Mouse (Mus musculus): ENCODE results near the gene Wasf3.

Gene Wasf3

DNA sequence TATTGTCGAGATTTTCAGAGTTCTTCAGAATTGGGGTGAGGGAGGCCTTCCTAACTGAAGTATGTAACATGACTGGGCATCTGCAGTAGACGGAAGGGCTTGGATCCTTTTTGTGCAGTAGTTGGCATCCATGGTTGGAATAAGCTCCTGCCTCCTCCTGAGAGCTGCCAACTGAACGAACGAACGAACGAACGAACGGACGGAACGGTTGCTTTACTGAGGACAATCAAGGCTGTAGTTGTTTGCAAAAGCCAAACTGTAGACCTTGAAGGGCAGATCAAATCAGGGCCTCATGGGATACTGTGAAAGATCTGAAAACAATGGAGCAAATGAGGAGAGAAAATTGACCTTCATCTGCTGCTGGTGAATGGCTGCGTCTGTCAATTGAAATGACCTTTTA lies 17.5 kb downstream of the Wasf3 start:
- DNase-seq, result no peak

DNA sequence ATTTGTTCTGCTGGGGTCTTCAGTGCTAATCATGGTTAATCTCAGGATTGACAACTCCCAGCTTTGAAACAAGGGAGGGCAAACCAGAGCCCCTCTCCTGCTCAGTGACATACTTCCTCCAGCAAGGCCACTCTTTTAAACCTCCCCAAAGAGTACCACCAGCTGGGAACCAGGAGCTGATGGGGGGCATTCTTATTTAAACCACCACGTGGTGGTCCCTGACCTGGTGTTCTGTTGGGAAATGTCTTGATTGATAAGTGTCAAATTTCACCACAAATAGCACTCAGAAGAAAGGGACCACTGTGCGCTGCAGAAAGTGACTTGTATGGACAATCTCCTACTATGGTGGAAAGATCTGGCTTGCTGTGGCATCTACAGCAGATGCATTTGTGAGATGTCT lies 19.1 kb downstream of the Wasf3 start:
- no peak for DNase-seq

DNA sequence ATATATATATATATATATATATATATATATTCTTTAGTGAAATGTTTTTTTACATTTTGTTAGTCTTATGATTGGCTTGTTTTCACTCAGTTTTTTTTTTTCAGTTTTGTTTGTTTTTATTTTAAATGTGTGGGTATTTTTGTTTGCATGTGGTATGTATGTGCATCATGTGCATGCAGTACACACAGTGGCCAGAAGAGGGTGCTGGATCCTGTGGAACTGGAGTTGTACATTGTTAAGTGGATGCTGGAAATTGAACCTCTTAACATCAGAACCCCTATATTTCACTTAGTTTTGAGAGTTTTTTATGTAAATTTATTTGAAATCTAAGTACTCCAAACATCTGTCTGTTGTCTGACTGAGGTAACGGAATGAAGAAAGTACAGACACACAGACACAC lies 21.3 kb downstream of the Wasf3 start:
- DNase-seq, result no peak

DNA sequence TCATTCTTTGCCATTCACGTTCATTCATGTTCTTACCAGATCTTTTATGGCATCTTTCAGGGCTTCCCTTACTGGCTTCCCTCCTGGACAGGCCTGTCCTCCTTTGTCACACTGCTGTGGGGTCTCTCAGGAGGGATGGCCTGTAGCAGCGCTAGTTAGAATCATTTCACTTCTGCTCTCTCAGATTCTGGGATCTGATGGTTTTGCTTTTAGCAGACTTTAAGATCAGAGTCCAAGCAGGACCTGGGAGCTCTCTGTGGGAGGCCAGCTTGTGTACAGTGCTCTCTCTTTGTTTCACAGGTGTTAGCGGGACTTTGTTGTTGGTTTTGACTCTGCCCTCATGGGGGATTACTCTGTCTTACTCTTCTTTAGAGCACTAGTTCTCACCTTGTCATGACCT lies 23.0 kb downstream of the Wasf3 start:
- DNase-seq, result no peak

DNA sequence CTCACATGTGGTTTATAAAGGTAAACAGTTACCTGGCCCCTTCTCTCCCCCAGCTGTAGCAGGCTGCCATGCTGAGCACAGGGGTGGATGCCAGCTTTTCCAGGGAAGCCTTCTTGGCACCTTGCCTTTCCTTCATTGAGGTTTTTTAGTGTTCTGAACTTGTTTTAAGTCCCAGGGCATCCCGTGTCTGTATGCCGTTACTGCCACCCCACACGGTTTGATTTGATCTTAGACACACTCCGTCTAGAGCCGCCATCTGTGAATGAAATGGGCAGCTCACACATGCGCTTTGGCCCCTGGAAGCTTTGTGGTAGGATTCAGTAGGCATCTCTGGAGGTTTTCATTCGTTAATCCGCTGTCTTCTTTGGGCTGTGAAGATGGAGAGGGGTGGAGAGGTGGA lies 23.8 kb downstream of the Wasf3 start:
- no peak for DNase-seq

DNA sequence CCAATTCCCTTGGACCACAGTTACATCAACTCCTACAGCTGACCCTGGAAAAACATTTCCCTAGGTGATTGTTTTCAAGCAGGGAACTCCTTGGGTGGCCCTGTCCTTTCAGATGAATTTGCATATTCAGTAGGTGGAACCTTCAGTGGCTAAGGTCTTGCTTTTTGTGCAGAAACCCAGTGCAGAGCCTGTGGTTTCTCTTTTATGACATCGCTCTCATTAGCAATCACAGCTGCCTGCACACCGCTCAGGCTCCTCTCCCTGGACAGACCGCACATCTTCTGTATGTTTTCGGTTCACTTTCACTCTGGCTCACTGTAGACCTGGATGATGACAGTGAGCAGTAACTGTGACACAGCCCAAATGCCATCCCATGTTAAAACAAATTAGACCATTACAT lies 26.0 kb downstream of the Wasf3 start:
- no peak for DNase-seq

DNA sequence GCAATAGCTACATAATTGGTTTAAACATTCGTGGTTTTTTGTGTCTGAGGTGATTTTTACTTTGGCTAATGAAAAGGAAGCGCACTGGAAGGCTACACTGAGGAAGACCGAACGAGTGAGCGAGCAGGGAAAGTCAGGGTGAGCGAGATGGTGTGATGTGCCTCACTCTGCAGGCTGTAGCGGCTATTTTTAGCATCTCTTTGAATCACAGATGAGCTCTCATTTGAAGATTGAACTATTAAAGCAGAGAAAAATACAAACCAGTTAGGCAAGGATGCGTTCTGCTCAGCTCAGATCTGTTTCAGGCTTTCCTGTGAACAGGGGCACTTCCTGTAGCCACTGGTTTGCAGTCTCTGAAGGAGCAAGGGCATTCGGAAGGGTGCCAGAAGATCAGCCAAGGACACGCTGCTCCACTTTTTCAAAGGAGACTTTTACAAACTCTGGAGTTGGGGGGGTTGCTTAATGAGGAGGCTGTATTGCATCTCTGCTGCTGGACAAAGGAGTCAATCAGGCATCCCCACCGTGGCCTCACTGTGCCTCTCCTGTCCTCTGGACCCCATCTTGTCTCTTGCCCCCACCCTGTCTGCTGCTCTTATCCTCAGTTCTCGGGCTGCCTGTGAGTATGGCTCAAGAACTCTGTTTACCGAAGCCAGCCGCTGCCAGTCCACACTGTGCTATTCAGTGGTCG lies 28.1 kb downstream of the Wasf3 start:
- no peak for DNase-seq

DNA sequence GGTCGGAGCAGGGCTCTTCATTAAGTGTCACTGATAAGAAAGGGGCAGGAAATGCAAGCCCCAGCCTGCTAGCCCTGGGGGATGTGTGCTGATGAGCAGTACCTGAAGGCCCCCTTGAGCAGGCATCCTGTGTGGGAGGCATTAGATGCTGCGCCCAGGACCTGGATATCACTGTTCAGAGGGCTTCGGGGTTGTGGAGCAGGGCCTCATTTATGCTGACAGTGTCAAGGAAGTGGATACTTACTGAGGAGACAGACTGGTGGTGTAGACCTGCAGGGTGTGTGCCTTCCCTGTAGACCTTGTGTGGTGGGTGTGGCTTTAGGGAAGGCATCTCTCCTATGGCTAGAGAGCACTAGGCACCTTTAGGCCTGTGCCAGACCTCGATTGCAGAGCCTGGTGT lies 29.8 kb downstream of the Wasf3 start:
- DNase-seq, result no peak

DNA sequence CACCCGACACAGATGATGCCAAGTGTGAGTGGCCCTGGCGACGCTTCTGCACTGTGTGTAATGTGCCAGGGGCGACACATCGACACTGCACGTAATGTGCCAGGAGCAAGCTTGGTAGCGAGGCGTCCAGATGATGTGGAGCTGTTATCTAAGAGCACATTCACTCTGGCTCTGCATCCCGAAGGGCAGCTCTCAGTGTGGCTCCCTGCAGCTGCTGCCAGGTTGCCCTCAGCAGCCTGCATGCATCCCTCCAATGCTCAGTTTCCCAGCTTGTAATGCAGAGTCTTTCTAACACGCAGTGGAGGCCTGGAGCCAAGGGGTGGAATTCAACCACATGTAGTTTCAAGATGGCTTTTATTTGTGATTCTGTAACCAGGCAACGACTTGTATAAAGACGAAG lies 30.4 kb downstream of the Wasf3 start:
- DNase-seq, result no peak

DNA sequence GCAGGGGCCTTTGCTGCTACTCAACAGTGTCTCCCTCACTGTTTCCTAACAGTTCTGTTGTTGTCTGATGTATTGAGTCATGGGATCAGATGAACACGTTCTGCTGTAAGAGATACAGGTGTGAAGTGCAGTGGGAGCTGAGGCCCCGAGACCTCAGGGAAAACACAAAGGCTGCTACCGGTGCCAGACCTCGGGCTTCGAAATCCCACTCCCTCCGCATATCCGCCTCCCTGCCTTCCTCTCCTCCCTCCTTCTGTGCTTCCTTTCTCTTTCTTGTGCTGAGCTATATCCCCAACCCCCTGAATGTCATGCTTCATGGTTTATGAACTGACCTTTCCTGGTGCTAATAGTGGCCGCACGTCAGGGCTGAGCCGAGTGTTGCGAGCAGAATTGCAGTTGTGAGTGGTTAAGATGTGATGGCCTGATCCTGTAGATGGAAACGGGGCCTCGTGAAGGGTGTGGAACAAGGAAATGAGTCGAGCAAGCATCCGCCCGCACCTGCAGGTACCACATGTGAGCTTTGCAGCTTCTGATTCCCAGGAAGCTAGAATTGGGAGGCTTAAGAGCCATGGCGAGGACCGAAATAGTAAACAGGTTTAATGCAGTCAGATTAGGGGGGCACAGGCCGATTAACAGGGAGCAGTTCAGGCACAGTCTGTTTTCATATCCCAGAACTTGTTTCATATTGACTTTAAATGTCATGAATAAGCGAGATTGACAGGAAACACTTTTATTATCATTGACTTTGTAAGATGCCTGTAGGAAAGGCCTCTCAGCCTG lies 31.7 kb downstream of the Wasf3 start:
- DNase-seq, result no peak

DNA sequence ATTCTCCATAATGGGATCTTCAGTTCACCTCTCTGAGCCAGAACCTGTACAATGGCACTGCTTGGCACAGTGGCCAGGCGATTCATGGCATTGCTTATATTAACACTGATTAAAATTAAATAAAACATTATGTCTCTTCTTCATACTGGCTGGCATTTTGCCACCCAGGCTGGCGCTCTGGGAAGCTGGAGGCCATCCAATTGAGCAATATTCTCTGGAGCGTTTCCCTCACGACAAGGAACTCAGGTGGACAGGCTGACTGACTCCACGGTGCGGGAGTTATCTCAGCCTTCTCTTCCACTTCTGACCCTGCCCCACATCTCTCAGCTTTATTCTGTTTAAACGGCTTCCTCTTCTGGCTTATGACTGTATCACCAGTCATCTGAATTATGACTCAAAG lies 33.3 kb downstream of the Wasf3 start:
- DNase-seq, result peak; percentile 75

DNA sequence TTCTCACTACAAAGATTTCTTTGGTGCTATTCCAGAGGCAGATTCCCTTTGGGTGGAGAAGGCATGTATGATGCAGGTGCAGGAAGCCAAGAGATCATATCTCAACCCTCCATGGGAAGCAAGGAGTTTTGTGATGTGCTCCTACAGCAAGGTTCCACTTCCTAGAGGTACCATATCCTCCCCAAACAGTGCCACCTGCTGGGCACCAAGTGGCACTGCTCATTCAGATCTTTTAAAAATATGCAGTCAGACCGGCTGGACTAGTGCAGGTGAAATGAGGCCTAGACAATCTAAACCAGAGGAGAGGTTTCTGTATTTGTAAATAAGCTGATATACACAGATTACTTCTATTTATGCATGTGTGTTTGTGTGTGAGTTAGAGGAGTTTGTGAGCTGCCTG lies 35.3 kb downstream of the Wasf3 start:
- no peak for DNase-seq

DNA sequence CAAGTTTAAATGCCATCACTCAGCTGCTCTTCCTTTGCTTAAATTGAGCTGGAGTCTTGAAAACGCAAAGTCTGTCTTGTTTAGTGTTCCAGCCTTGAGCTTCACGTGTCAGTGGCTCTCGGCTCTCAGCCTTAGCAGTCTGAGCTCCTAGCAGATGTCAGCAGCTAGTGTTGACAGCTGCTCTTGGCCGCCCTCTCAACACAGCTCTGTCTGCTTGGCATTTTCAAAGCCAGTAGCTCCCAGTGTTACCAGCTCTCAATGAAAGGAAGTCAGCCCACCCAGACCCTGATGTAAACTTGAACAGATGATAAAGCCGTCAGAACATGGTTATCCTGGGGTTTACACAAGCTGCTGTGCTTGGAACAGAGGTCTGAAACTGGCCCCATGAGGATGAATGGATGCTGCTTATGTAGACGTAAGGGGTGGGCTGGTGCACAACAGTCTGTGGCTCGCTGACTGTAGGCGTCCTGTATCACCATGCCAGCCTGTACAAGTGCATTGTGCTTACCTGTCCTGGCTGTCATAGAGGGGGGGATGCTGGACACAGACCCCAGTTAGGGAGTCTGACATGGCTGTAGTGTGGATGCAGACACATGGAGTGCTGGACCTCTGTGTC lies 40.0 kb downstream of the Wasf3 start:
- no peak for DNase-seq

DNA sequence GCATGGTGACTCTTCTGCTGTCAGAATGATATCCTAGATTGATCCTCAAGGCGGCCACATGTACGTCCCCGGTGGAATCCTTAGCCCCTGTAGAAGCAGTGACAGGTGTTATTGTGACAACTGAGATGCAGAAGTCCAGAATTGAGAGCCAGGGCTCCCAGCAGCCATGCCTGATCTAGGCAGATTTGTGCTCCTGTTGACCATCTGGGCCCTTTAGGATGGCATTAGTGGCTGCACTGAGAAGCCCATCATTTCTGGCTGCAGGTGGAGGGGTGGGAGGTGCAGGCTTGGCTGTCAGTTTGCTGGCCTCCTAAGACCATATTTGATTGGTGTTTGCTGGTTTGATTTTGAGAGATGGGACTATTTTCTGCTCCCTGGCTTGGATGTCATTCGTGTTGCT lies 40.9 kb downstream of the Wasf3 start:
- peak; percentile 54 for DNase-seq

DNA sequence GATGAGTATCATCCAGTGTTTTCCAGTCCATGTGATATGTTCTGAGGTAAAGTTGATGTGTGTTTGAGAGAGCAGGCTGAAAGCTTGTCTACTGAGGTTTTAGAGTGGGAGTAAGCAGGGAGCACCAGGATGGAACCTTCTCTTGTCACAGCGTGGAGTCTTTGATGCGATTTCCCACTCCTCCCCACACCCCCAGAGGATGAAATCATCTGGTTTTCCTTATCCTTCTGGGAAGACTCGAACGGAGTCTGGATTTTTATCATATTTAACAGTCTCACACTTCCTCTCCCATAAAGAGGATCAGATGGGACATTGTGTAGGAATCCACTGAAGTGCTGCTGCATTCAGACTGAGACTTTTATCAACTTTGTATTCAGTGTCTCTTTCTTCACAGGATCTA lies 43.3 kb downstream of the Wasf3 start:
- DNase-seq, result no peak

DNA sequence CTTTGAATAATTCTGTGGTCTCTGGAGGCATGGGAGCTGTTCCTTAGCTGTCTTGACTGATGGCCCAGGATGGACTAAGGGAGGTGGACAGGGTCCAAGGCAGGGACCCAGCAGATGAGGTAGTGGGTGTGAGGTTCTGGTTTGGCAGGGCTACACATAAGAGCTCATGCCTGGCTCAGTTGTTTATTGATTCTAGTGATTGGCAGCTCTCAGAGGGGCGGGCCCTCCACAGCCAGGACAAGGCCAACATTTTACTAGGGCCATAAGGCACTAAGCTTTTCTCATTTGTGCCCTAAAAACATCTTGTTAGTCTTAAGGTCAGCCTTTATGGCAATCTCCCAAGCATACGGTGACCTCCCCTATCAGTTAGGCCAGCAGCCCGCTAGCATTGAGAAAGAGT lies 47.0 kb downstream of the Wasf3 start:
- no peak for DNase-seq

DNA sequence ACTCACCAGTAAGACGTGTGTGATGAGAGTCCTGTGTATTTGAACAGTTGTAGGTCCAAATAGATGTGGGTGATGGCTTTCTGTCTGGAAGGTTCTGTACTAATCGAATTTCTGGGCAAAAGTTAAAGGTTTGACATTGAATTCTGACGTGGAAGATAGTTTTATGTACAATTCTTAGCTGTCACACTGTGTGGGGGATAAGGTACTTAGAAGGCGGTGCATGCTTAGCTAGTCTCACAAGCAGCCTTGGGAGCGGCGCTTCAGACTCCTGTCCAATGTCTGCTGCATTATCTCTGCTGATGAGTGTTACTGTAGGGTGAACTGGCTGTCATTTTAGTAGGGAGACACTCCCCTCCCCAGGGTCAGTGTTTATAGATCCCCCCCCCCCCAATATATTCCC lies 47.7 kb downstream of the Wasf3 start:
- DNase-seq, result no peak

DNA sequence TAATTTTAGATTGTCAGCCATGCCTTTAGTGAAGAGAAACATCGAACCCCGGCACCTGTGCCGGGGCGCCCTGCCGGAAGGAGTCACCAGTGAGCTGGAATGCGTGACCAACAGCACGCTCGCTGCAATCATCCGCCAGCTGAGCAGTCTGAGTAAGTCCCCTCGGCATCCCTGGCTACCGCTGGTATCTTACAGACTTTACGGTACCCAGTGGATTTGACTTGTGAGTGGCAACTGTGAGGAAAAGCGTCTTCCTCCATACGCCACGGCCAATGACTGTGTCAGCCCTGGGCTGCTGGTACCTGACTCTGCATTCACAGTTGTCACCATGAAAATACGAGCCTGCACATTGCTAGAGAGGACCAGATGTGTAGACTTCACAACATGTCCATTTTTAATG lies 50.5 kb downstream of the Wasf3 start:
- DNase-seq, result no peak

DNA sequence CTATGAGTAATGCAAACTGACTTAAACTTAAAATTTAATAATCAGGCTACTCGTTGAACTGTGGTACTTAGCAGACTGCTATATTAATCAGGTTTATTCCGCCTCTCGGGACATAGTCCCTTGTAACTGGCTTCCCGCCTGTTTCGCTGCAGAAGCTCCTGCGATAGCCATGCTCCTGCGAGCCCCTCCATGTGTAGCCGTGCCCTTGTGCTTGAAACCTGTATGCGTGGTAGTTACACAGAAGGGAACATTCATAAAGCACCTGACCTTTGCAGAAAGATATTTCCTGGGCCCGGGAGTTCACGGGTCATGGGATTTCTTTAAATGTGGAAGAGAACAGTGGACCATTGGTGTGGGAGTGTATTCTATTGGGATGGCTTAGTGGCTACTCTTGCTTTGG lies 52.0 kb downstream of the Wasf3 start:
- no peak for DNase-seq

DNA sequence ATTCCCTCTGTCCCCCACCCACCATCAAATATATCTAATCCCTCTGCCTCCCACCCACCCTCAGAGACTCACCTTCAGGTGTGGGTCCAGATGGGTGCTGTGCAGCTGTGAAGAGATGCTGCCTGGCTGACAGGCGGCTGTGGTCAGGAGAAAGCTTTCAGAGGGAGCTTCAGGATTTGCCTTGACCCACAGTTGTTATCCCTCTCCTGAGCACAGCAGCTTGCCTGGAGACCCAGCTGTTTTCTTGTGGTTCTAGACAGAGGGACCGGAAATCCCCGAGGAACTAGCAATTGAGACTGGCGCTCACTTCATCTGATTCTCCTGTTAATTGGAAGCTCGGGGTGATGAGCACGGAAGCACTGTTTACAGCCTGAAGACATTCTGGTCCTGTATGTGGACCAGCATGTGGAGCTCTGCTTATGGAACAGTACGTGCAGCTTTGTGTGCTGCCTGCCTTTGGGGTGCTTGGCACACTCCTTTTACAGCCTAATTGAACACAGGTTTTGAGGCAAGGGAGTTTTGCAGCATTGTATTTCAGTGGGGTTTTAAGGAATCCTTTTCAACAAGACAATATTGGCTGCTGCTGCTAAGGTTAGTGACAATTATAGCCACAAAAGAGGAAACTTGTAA lies 54.5 kb downstream of the Wasf3 start:
- DNase-seq, result no peak

DNA sequence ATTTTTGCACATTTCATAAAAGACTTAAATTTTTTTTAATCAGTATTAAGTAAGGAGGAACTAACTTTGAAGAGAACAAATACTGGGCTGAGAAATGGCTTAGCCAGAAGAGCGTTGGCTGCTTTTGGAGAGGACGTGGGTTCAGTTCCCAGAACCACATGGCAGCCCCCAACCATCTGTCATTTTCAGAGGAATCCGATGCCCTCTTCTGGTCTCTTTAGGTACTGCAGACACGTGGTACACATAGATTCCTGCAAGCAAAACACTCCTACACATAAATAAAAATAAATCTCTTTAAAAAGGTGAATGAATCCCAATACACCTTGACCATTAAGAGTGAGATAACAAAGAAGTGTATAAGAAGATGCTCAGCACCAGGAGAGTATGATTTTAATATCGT lies 55.5 kb downstream of the Wasf3 start:
- DNase-seq, result no peak

DNA sequence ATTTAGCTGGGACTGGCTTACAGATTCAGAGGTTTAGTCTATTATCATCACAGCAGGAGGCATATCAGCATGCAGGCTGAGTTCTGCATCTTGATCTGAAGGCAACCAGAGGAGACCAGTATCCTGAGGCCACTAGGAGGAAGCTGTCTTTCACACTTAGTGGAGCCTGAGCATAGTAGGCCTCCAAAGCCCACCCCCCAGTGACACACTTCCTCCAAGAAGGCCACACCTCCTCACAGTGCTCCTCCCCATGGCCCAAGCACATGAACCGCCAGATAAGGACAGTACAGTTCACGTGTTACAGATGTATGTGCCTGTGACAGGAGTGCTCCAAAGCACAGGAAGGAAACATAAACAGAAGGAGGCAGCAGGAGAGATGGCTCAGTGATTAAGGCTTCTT lies 58.0 kb downstream of the Wasf3 start:
- no peak for DNase-seq

DNA sequence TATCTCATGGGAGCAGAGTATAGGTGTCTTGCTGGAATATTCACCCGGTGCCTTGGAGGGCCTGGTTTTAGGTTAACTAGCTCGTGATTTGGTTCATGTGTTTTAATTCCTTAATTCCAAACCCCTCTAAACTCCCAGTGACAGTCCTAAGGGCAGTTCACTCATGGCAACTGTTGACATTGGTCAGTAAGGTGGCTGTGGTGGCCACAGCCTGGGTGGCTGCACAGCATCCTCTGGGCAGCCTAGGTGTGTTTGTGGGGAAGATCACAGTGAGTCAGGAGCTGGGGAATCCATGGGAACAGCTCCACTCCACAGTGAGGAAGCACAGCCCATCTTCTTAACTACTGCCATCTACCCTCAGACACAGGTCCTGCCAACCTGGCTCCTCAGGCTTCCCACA lies 61.8 kb downstream of the Wasf3 start:
- no peak for DNase-seq

Data from cerebellum, adult 8-10 months (tissue).